Mouse (Mus musculus): ENCODE measurements around the gene Slc12a6.
"Not testable (repeated sequence)": the region's sequence is repeated elsewhere in the genome, so short reads cannot be mapped to it uniquely, and the experiment has no call there.

The Slc12a6 gene

GRCm38 (mm10) chr2:112262779-112263295 is 2.8 kb upstream of the Slc12a6 start:
- DNase-seq (ENCODE audit: inconsistent ontology term): peak; percentile 25

GRCm38 (mm10) chr2:112264364-112264763 is 1.3 kb upstream of the Slc12a6 start:
- DNase-seq (ENCODE audit: inconsistent ontology term): no peak

- peak; percentile 70 for DNase-seq (ENCODE audit: inconsistent ontology term)
Observed at GRCm38 (mm10) chr2:112266242-112266592, 592 bp downstream of the Slc12a6 start, which contains the start of gene Gm21985. Gene Gm21985 (plus strand): TSS chr2:112266314.

GRCm38 (mm10) chr2:112266780-112267179 is 1.2 kb downstream of the Slc12a6 start:
- DNase-seq (ENCODE audit: inconsistent ontology term): peak; percentile 26

- DNase-seq (ENCODE audit: inconsistent ontology term): no peak
Observed at GRCm38 (mm10) chr2:112267547-112268269, 2.1 kb downstream of the Slc12a6 start.

- no peak for DNase-seq (ENCODE audit: inconsistent ontology term)
Observed at GRCm38 (mm10) chr2:112270011-112270410, 4.4 kb downstream of the Slc12a6 start.

GRCm38 (mm10) chr2:112272909-112273308 is 7.3 kb downstream of the Slc12a6 start:
- no peak for DNase-seq (ENCODE audit: inconsistent ontology term)

GRCm38 (mm10) chr2:112273474-112273873 is 7.8 kb downstream of the Slc12a6 start:
- no peak for DNase-seq (ENCODE audit: inconsistent ontology term)

- no peak for DNase-seq (ENCODE audit: inconsistent ontology term)
Observed at GRCm38 (mm10) chr2:112276870-112277269, 11.2 kb downstream of the Slc12a6 start.

GRCm38 (mm10) chr2:112282846-112283245 is 17.2 kb downstream of the Slc12a6 start:
- DNase-seq (ENCODE audit: inconsistent ontology term): no peak

- peak; percentile 56 for DNase-seq (ENCODE audit: inconsistent ontology term)
Observed at GRCm38 (mm10) chr2:112284363-112285030, 18.9 kb downstream of the Slc12a6 start.

GRCm38 (mm10) chr2:112285031-112285390 is 19.4 kb downstream of the Slc12a6 start:
- DNase-seq (ENCODE audit: inconsistent ontology term): no peak

GRCm38 (mm10) chr2:112286062-112286461 is 20.4 kb downstream of the Slc12a6 start:
- DNase-seq (ENCODE audit: inconsistent ontology term): not testable (repeated sequence)

GRCm38 (mm10) chr2:112287059-112287458 is 21.4 kb downstream of the Slc12a6 start:
- no peak for DNase-seq (ENCODE audit: inconsistent ontology term)

- DNase-seq (ENCODE audit: inconsistent ontology term): no peak
Observed at GRCm38 (mm10) chr2:112289507-112289906, 23.9 kb downstream of the Slc12a6 start.

GRCm38 (mm10) chr2:112292823-112293222 is 27.2 kb downstream of the Slc12a6 start:
- DNase-seq (ENCODE audit: inconsistent ontology term): no peak

- no peak for DNase-seq (ENCODE audit: inconsistent ontology term)
Observed at GRCm38 (mm10) chr2:112296211-112296610, 30.6 kb downstream of the Slc12a6 start.

GRCm38 (mm10) chr2:112298221-112298620 is 32.6 kb downstream of the Slc12a6 start:
- no peak for DNase-seq (ENCODE audit: inconsistent ontology term)

GRCm38 (mm10) chr2:112308671-112309070 is 43.0 kb downstream of the Slc12a6 start:
- peak; percentile 58 for DNase-seq (ENCODE audit: inconsistent ontology term)

- no peak for DNase-seq (ENCODE audit: inconsistent ontology term)
Observed at GRCm38 (mm10) chr2:112309161-112309600, 43.6 kb downstream of the Slc12a6 start.

- no peak for DNase-seq (ENCODE audit: inconsistent ontology term)
Observed at GRCm38 (mm10) chr2:112315638-112316037, 50.0 kb downstream of the Slc12a6 start.

- no peak for DNase-seq (ENCODE audit: inconsistent ontology term)
Observed at GRCm38 (mm10) chr2:112318227-112318626, 52.6 kb downstream of the Slc12a6 start.

GRCm38 (mm10) chr2:112318905-112319304 is 53.3 kb downstream of the Slc12a6 start:
- DNase-seq (ENCODE audit: inconsistent ontology term): peak; percentile 61
